Mouse (Mus musculus) cerebellum, adult 2 months (tissue): Measurements from ENCODE around the gene Ehmt2.

Experiments
- CTCF ChIP-seq: fragments of 200-500 bp; IDR thresholded peaks from 2 replicates; pipeline ENCODE4 v1.5.1; 2011; ENCODE audit warnings: low read depth, mild to moderate bottlenecking, control low read depth, low read length, moderate library complexity, borderline replicate concordance; ENCODE audit not compliant: insufficient read depth
- POLR2A ChIP-seq: fragments of 200-500 bp; IDR thresholded peaks from 2 replicates; pipeline ENCODE4 v1.6.1; 2011; ENCODE audit warnings: low read length, control low read depth, borderline replicate concordance; ENCODE audit not compliant: insufficient read depth

DNA sequence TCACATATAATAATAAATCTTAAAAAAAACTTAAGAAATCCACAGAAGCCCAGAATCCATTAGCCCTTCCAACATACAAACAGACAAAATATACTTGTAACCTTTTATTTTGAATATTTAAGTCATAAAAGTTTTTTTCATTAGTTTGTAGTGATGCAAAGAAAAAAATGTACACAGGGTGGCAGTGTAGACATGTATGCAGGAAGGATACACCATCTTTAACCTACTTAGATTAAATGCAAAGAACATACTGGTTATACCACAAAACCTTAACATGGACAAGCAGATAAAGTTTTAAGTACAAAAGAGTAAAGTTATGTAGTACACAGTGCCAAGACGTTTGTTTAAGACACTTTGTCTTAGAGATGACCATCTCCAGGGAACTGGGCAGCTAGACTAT lies 58.1 kb downstream of the Ehmt2 start:
- no peak for TF ChIP-seq POLR2A
- TF ChIP-seq CTCF = no peak
